Mouse (Mus musculus): ENCODE measurements at regions not wholly inside any gene's neighbourhood (a gene's known extent, or its start where the extent isn't known, plus 50 kb on each side); places are given as distances from the start of the nearest gene placed in this dataset.
A peak's percentile ranks its signal among the peaks of the same experiment; 100 is the strongest.

GRCm38 (mm10) chr15:50423082-50423665 lies 3461.5 kb upstream of the Gm7489 start:
- peak; percentile 3 for DNase-seq (ENCODE audit: low read depth)

- no peak for DNase-seq (ENCODE audit: low read depth)
Observed at GRCm38 (mm10) chr15:50449604-50450003, 3435.1 kb upstream of the Gm7489 start.

- no peak for DNase-seq (ENCODE audit: low read depth)
Observed at GRCm38 (mm10) chr15:50472626-50473025, 3412.1 kb upstream of the Gm7489 start.

GRCm38 (mm10) chr15:50498716-50499115 lies 3386.0 kb upstream of the Gm7489 start:
- no peak for DNase-seq (ENCODE audit: low read depth)

GRCm38 (mm10) chr15:50507999-50508624 lies 3376.6 kb upstream of the Gm7489 start:
- DNase-seq (ENCODE audit: low read depth), result no peak

- DNase-seq (ENCODE audit: low read depth), result no peak
Observed at GRCm38 (mm10) chr15:50513036-50513435, 3371.7 kb upstream of the Gm7489 start.

- DNase-seq (ENCODE audit: low read depth), result peak; percentile 12
Observed at GRCm38 (mm10) chr15:50524841-50525240, 3359.9 kb upstream of the Gm7489 start.

- DNase-seq (ENCODE audit: low read depth), result no peak
Observed at GRCm38 (mm10) chr15:50534490-50534889, 3350.2 kb upstream of the Gm7489 start.

GRCm38 (mm10) chr15:50563611-50564010 lies 3321.1 kb upstream of the Gm7489 start:
- DNase-seq (ENCODE audit: low read depth), result no peak

- DNase-seq (ENCODE audit: low read depth), result no peak
Observed at GRCm38 (mm10) chr15:50580811-50581210, 3303.9 kb upstream of the Gm7489 start.

- DNase-seq (ENCODE audit: low read depth), result no peak
Observed at GRCm38 (mm10) chr15:50583951-50584350, 3300.8 kb upstream of the Gm7489 start.

GRCm38 (mm10) chr15:50585496-50585895 lies 3299.2 kb upstream of the Gm7489 start:
- DNase-seq (ENCODE audit: low read depth), result no peak

Data from fibroblast of lung, adult 2 months (primary cell).